Mouse (Mus musculus) megakaryocyte, adult 5-6 weeks (primary cell): ENCODE measurements around the gene Eral1. TPM values are rescaled to one million over a fixed set of nuclear protein-coding genes. Genes with fewer than 3 reads are reported as not detected.

Experiments
- ATAC-seq: 2 replicates; pipeline ENCODE4 v1.8.0; 2016; ENCODE audit warnings: mild to moderate bottlenecking, inconsistent platforms; ENCODE audit not compliant: poor library complexity, severe bottlenecking
- total RNA-seq, 2 experiments: library from RNA; stranded (forward) in 1 of 2; stranded (reverse) in 1 of 2; fragments of 153-499, 151-499 nt in 1 of 2; fragments of 221-1000, 200-1000 nt in 1 of 2; gene quantifications; 2 replicates each; pipeline versions ENCODE4 v1.2.3 to v1.2.4; 2015 to 2017

The Eral1 gene
- total RNA-seq (2015) (14.1 and 19.2 TPM in 2 replicates), total RNA-seq (2017) (20.9 and 22.1 TPM in 2 replicates)

DNA sequence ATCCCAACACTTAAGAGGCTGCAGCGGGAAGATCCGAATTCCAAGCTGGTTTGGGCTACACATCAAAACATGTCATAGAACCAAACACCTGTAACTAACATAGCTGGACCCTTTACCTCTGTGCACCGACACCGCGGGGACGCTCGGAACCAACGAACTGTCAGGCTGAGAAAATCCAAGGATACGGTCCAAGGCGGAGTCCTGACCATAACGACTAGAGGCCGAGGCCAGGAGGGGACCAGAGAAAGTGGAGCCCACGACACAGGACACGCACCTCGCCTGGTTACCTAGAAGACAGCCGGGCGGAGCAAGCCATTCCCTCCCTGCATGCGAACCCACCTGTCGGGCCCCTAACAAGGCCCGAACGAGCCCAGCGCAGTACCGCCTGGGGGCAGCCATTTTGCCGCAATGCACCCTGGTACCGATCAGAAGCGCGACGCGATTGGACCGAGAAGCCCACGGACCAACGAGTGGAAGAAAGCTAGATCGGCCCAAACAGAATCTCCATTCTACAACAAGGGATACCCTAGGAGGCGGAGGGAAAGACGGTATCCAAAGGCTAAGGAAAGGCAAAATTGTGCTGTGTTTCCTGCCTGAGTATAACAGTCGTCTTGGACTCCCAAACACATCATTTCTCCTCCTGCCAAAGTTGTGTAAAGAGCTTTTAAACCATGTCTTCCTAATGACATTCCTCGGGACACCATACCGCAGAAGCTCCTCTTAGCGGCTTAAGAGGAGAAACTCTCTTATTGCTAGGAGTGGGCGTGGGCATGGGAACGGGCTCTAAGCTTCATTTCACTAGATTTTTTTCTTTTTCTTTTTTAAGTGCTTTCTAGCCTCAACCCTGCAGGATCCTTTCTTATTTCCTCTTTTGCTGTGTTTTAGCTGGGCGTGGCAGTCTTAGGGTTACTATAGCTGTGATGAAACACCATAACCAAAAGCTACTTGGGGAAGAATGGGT lies at the start of gene Eral1:
Eral1 (minus strand) TSS at position 423 of the 961 bp plus-strand sequence.
- peak; percentile 99 for ATAC-seq

DNA sequence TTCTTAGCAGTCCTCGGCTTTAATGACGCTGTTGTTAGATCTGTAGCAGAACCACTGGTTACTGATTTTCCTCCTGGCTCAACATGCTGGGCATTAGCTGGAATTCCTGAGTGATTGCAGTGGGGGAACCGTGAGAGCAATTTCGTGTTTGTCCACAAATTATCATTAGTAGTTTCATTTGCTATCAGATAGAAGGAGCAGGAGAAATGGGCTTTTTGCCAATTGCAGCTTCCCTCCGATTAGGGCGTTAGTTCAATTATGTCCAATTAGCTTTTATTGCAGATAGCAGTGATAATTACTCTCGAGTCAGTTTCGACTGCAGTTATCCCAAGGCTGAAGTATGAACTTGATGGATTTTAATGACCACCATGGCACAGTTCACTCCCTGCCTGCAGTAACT lies 49.3 kb upstream of the Eral1 start:
- ATAC-seq, result no peak

DNA sequence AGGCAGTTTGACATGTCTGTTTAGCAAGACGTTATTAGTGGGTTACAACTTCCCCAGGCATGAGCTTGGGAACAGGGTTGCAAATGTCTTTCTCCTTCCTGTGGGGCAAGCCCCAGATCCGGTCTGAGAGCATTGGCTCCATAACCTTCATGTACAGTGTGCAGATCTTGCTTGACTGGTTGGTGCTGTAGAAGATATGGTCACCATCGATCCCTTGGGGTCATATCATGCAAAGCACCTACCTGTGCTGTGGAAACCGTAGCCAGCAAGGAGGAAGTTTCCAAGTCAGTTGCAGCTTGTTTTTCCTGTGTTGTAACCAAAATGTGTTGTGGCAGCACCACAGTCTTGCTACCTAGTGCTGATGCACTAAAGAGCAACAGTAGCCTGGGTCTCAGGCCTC lies 46.6 kb upstream of the Eral1 start:
- ATAC-seq, result peak; percentile 89

DNA sequence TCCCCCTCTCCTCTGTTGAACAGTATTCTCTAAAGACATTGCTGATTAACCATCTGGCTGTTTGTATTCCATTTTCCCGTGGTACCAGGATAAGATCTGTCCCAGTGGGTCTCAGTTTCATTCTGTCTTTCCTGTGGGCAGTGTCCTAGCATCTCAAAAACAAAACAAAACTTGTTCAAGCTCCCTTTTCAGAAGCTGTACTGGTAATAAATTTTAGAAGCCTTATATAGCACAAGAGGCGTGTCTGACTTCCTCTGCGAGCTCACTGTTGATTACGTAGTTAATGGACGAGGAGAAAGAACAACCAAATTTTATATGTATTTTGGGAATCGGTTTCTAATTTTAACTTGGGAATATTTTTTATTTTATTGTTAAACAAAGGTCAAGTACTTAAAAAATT lies 45.5 kb upstream of the Eral1 start:
- no peak for ATAC-seq

DNA sequence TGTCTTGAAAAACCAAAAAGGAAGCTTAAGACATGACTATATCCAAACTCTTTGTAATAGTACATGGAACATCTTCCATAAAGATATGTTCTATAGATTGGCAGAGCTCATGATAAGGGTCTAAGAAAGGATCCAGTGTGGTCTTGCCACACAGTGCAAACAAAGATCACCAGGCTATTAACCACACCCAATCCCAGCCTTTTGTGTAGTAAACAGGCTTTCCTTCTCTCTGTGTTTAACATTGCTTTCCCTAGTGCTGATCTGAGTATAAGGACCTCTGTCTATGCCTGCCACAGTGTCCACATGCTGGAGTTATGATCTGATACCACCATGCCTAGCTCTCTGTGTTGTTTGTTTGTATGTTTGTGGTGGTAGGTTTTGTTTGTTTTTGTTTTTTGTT lies 43.6 kb upstream of the Eral1 start:
- ATAC-seq, result no peak

DNA sequence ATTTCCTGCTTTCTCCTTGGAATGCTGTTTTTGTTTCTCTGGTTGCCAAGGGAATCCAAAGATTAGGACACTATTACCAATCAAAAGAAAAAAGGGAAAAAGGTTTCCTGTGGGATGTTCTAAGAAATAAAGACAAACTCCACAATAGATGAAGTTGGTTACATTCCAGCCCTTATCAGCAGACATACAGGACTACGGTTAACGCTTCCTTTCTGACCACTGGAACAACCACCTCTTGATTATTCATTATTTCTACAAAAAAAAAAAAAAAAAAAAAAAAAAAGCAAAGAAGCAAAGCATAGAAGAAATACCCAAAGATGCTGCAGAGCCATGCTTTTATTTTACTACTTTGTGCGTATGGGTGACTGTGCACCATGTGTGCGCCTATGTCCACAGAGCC lies 42.6 kb upstream of the Eral1 start:
- ATAC-seq, result no peak

DNA sequence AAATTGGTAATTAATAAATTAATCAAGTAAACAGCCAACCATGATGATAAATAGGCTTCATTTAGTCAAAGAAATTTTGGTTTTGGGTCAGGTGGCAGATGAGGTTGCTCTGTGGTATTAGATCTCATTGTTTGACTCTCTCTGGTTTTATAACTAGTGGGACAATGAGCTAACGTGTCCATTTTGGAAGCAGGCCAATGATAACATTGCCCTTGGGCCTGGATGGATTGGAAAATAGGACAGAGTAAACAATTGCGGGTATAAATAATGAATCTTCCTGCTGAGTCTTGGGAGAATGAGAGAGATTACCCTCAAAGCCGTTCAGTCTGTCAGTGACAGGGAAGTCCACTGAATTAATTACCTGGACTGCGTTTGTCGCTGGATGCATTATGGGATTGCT lies 41.0 kb upstream of the Eral1 start:
- ATAC-seq, result no peak

DNA sequence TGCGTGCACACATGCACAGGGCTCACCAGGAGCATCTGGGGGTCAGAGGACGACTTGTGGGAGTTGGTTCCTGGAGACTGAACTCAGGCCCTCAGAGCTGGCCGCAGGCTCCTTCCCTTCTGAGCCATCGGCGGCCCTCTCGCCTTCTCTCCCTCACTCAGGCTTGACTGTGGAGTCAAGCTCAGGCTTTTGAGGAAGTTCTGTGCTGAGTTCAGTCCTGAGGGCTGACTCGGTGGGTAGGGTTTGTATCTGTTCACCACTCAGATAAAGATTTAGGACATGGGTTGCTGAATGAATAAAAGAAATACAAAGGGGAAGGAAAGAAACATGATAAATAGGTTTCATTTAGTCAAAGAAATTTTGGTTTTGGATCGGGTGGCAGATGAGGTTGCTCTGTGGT lies 39.7 kb upstream of the Eral1 start:
- peak; percentile 71 for ATAC-seq

DNA sequence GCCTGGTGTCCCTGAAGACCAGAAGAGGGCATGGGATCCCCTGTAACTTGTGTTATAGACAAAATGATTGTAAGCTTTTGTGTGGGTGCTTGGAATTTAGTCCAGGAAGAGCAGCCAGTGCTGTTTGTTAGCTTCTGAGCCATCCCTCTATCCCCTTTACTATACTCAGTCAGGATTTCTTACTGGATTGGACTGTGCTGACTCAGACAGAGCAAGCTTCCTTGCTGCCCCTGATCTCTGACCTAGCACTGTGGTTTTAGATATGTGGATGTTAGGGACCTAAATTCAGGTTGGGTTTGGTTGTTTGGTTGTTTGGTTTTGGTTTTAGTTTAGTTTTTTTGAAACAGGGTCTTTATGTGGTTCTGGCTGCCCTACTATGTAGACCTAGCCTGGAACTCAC lies 38.3 kb upstream of the Eral1 start:
- ATAC-seq, result no peak

DNA sequence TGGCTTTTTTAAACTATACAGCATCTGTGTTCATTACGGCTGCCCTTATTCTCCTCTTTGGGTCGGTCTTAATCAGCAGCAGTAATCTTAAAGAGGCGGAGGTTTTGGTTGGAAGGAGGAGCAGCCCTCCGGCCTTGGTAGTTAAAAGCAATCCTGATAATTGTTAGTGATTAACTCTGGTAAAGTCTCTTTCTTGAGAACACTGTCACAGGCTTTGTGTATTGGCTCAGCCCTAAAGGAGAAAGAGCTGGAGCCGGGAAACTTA lies 35.9 kb upstream of the Eral1 start:
- ATAC-seq, result no peak

DNA sequence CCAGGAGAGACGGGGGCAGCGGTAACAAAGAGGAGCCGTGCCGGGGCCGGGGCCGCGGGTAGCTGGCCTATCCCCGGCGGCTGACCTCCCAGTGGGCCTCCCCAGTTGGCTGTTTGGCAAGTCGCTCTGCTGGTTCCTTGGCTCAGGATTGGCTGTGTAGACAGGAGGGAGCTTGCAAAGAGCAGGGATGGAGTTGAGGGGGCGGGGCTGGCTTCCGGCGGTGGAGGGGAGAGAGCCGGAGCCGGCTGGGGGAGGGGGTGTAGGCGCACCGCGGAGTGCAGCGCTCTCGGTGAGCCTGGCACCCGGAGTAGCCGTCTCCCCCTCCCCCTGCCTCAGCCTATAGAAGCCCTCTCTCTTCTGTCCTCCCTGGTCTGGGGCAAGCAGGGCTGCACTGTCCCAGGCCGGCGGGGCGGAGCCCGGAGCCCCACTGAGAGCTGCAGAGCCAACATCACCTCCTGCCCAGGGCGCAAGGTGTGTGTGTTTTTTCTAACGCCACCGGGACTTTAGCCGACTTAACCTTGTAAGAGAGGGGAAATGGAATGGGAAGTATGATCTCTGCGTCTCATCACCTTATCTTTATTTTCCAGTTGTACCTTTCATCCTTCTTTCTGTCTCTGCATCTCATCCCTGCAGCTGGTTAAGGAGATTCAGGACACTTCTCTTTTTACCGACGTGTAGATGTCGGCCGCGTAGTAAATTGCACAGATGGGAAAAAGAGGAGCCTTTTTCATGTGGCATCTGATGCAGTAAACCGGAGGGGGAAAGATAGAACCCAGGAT lies 35.4 kb upstream of the Eral1 start:
- ATAC-seq, result peak; percentile 92

DNA sequence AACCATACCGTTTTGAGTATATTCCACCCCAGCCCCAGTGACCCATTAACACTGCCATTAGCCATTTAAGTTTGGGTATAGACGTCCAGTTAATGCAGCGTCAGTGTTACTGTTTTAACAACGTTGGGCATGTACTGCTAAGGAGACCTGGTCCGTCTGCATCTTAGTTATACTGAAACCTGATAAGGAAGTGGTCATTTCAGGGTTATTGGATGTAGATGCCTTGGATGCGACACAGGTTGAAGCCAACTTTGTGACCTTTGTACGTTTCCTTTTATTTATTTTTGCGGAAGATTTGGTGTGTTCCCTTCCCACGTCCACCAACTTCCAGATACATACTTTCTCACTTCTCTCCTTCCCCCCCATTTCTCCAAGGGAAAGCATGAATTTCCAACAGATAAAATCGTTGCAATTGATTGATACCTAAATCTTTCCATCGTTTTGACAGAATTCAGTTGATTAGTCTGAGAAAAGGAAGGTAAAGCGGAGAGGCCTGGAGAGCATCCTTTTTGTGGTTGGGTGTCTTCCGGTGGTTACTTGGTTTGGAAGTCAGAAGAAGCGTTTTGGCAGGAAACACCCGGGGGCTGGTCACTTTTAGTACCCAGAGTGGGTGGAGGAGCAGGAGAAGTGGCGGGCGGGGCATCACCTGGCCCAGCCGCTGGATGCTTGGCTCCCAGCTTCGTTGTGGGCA lies 34.6 kb upstream of the Eral1 start:
- no peak; the same call in 1 of the 2 replicates for ATAC-seq

DNA sequence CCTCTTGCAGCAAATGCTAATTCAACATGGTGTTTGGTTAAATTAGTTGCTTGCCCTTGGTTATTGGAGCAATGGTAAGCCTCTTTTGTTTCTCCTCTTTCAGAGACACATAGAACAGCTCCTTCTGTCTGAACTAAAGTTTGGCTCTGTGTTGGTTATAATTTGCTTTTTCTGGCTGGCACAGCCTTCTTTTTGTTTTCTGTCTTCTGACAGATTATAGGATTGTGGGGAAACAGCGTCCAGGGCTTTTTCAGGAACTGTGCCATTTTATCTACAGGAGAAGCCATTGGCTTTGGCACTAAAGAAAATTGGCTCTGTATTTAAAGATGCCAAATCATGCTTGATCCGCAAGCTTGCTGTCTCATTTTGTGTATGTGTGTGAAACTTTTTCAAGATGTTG lies 33.4 kb upstream of the Eral1 start:
- ATAC-seq, result no peak

DNA sequence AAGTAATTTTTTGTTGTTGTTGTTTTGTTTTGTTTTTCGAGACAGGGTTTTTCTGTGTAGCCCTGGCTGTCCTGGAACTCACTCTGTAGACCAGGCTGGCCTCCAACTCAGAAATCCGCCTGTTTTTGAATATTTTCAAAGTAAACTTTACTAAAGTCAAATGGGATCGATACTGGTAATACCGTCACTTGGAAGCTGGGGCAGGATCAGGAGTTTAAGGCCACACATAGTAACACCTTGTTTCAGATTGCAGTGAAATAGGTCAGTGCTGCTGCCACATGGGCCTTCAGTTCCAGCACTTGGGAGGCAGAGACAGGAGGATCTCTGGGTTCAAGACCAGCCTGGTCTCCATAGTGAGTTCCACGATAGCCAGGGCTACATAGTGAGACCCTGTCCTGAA lies 24.3 kb upstream of the Eral1 start:
- no peak for ATAC-seq

DNA sequence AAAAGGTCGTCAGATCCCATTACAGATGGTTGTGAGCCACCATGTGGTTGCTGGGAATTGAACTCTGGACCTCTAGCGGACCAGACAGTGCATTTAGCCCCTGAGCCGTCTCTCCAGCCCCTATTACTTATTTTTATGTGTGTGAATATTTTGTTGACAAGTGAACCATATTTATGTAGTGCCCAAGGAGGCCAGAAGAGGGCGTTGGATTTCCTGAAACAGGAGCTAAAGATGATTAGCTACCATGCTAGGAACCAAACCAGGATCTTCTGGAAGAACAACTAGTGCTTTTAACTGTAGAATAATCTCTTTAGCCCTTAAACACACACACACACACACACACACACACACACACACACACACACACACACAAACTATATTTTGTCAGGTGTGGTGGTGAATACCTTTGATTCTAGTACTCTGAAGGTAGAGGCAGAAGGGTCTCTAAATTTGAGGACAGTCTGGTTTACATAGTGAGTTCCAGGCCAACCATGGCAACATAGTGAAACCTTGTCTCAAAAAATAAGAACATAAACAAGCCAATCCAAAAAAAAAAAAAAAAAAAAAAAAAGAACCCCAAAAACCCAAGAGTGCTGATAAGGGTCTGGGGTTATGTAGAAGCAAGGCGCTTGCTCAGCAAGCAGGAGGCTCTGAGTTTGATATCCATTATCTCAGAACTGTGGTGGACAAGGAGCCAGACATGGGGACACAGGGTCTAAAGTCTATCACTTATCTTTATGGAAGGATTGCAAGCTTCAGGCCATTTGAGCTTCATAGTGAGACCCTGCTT lies 23.0 kb upstream of the Eral1 start:
- no peak for ATAC-seq

DNA sequence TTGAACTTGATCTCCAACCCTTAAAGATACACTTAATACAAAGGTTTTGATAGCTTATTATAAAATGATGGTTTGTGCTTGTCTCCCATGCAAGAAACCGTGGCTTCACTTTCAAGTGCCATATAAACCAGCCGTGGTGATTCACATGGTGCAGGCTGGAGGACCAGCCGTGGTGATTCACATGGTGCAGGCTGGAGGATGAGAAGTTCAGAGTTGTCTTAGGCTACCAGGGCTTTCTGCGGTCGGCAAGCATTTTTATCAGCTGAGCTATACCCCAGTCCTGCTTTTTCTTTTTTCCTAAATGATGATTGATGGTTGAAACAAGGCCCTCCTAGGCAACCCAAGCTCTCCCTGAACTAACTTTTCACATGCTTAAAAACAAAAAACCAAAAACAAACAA lies 22.0 kb upstream of the Eral1 start:
- no peak for ATAC-seq

DNA sequence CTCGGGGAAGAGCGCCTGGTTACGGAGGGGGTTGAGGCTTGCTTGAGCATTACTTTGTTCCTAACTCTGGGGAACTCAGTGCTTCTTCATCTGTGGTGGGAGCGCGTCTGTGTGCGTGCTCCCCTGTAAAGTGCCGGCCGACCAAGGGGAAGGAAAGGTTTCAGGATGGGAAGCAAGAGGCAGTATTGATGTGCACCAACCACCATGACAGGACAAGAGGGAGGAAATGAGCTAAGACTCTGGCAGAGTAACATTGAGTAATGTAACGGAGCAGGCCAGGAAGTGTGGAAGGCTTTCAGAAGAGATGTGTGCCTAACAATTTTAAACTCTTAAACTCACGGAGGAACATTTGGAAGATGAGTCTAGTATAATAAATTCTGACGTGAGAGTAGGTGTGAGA lies 20.6 kb upstream of the Eral1 start:
- ATAC-seq, result peak; percentile 86

DNA sequence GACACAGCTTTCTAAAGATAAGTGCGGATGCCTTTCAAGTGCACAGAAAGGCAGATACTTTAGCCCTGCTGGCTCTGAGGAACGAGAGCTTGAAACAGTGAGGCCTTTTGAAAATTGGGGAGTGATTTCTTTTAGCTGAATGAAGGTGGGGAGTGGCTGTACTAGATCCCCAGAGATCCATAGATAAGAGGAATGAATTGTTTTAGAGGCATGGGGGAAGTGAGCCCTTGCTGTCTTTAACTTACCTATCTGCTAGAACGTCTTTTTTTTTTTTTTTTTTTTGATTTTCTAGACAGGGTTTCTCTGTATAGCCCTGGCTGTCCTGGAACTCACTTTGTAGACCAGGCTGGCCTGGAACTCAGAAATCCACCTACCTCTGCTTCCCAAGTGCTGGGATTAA lies 16.9 kb upstream of the Eral1 start:
- no peak for ATAC-seq

DNA sequence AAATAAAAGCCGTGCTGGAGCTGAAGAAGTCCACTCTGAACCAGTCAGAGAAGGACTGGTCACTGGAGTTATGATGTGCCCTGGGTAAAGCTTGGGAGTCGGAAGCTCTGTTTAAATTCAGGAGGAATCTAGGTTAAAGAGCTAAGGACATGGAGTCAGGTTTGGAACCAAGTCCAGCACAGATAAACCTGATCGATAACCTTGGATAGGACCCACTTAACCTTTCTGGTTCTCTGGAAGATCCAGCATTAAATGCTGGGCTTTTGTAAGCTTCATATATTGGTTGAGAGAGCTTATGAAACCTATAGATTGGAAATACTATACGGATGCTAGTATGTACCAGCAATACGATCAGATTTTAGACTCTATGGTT lies 14.9 kb upstream of the Eral1 start:
- ATAC-seq, result no peak

DNA sequence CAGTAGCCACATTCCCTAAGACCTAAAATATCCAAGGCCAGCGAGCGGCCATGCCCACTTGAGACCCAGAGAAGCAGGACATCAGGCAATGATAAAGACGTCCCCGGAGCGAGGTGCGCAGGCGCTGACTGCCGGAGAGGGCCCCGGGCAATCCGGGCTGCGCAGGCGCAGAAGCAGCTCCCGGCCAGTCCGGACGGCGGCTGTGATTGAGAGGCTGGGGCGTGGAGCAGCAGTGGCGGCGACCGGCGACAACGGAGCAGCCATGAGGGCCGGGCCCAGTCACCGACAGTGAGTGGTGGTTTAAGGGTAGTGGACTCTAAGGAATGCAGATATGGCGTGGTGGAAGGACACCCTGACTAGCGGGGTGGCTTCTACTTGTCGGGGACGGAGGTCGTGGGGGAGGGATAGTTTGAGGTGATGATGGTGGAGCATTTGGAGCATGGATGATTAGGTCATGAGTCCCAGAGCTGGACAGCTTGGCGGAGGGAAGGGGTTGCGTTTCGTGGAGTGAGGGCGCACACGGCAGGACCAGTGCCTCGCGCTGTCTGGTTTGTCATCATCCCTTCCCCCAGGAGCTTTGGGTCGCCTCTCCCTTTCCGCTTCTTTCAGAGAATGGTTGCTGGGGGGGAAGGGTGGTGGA lies 14.4 kb upstream of the Eral1 start, which contains the start of gene Fam222b:
Fam222b (plus strand) TSS at position 157 of the 640 bp plus-strand sequence.
- ATAC-seq, result peak; percentile 96
